ENCODE assay signal across 14 mouse cellular contexts in the genomic region with DNA sequence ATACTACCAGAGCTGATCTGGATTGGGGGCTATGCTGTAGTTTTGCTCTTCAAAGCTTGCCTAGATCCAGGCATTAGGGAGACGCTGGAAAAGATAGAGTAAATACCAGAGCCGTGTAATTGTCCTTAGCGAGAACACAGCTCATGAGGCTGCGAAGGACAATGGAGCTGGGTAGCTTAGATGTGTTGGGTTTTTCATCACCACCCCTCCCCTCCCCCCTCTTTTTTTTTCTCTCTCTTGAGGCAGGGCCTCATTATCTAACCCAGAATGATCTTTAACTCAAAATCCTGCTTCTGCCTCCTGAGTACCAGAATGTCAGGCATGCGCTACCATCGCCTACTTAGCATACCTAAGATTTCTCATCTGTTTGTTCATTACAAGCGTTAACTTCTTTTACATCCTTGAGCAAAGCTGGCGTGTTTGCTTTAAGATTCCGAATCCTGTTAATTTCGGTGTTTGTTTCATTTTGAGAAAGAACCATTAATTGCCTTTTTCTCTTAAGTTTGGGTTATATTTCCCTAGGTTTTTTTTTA.
"Had no signal": no experiment of that assay in that cellular context is flagged by ENCODE, and none has a peak within 500 bp of the region (broad histone marks: within the 10 kb centered on the region; RNA-seq: fewer than 3 reads in every experiment).

No protein-coding gene starts in this region.

- H3K27ac ChIP-seq: kidney, embryonic 15.5 days; limb, embryonic 15.5 days; liver, embryonic 12.5 days; midbrain, embryonic 12.5 days; neural tube, embryonic 15.5 days had no signal

- H3K36me3 ChIP-seq: kidney, embryonic 15.5 days; limb, embryonic 15.5 days; liver, embryonic 12.5 days; midbrain, embryonic 12.5 days; neural tube, embryonic 15.5 days had no signal

- H3K27me3 ChIP-seq: kidney, embryonic 15.5 days; limb, embryonic 15.5 days; midbrain, embryonic 12.5 days; neural tube, embryonic 15.5 days had no signal

- H3K9me3 ChIP-seq: kidney, embryonic 15.5 days; limb, embryonic 15.5 days; liver, embryonic 12.5 days; midbrain, embryonic 12.5 days; neural tube, embryonic 15.5 days had no signal

- DNase-seq: kidney, adult 2 months; kidney, postnatal 14 days; layer of hippocampus, adult 9-11 months; layer of hippocampus, postnatal 36 days; lung, postnatal 4 days; right cerebral cortex, adult 18-20 months; right cerebral cortex, postnatal 25 days; thymus, postnatal 36 days had no signal

- H3K9ac ChIP-seq: kidney, embryonic 15.5 days; limb, embryonic 15.5 days; liver, embryonic 12.5 days; midbrain, embryonic 12.5 days; neural tube, embryonic 15.5 days had no signal

- H3K4me2 ChIP-seq: kidney, embryonic 15.5 days; limb, embryonic 15.5 days; liver, embryonic 12.5 days; midbrain, embryonic 12.5 days; neural tube, embryonic 15.5 days had no signal

- H3K4me3 ChIP-seq: kidney, embryonic 15.5 days; limb, embryonic 15.5 days; liver, embryonic 12.5 days; midbrain, embryonic 12.5 days; neural tube, embryonic 15.5 days had no signal

- ATAC-seq: intestine, embryonic 16.5 days; liver, embryonic 12.5 days had no signal
